Mouse (Mus musculus): Measurements from ENCODE around the gene Serpinb6c. TPM values are rescaled to one million over a fixed set of nuclear protein-coding genes. Genes with fewer than 3 reads are reported as not detected.

Serpinb6c gene
- polyA plus RNA-seq, 1 experiment from 2014 or later = 0.11 TPM

- Histone ChIP-seq H3K9me3 (ENCODE audit: control insufficient read depth, low read length) (no peaks in the 10 kb centered on the region), H3K27me3 (replicated peaks; ENCODE audit: control insufficient read depth, insufficient read depth, low read length) (no peaks in the 10 kb centered on the region), H3K36me3 (ENCODE audit: control insufficient read depth, insufficient read depth, low read length) (no peaks in the 10 kb centered on the region), H3K27ac (ENCODE audit: low read depth, low read length) (peak overlapping the region; percentile 48; the same call in 1 of the 2 replicates), H3K4me1 (ENCODE audit: control insufficient read depth, insufficient read depth, low read depth, low read length) (peaks cover 7% of the 10 kb centered on the region), H3K4me2 (ENCODE audit: low read length) (peak overlapping the region; percentile 93), H3K4me3 (ENCODE audit: low read length) (peak overlapping the region; percentile 67), H3K9ac (ENCODE audit: low read depth, low read length) (peak overlapping the region; percentile 92)
- ATAC-seq = peak; percentile 92
- 1% methylated on average over 44 of the region's 44 CpGs for WGBS
Observed at GRCm38 (mm10) chr13:33935465-33936181, 30.1 kb upstream of the Serpinb6c start.

- Histone ChIP-seq H3K27ac (ENCODE audit: low read depth, low read length) (no peak overlapping the region), H3K9ac (ENCODE audit: low read depth, low read length) (no peak overlapping the region), H3K4me1 (ENCODE audit: control insufficient read depth, insufficient read depth, low read depth, low read length) (peaks cover 7% of the 10 kb centered on the region), H3K36me3 (ENCODE audit: control insufficient read depth, insufficient read depth, low read length) (peaks cover 2% of the 10 kb centered on the region; the same call in 1 of the 2 replicates), H3K4me3 (ENCODE audit: low read length) (no peak overlapping the region), H3K9me3 (ENCODE audit: control insufficient read depth, low read length) (no peaks in the 10 kb centered on the region), H3K27me3 (replicated peaks; ENCODE audit: control insufficient read depth, insufficient read depth, low read length) (no peaks in the 10 kb centered on the region), H3K4me2 (ENCODE audit: low read length) (peak overlapping the region; percentile 93)
- ATAC-seq = no peak
- 77% methylated on average over 6 of the region's 6 CpGs for WGBS
Observed at GRCm38 (mm10) chr13:33934743-33935142, 29.2 kb upstream of the Serpinb6c start.

DNA sequence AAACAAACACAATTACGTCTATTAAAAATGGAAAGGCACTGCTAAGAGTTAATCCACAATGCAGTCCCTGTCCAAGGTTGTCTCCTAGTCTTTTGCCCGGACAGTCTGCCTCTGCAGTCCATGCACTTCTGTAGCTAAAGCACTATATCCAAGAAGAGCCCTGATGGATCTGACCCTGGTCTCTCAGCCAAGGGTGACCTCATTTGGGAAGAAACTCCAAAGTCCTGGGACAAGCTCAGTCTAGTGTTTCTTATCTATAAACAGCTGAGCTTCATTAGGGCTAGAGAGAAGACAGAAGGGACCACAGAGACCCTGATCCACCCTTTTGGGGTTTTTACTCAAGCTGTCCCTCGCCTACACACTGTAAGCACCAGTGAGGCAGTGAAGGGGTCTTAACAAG is 25.4 kb upstream of the Serpinb6c start:
- no peak overlapping the region for H3K4me2 ChIP-seq (ENCODE audit: low read length)
- no peaks in the 10 kb centered on the region for H3K9me3 ChIP-seq (ENCODE audit: control insufficient read depth, low read length)
- no peak overlapping the region for H3K4me3 ChIP-seq (ENCODE audit: low read length)
- H3K36me3 ChIP-seq (ENCODE audit: control insufficient read depth, insufficient read depth, low read length) = peaks cover 2% of the 10 kb centered on the region; the same call in 1 of the 2 replicates
- no peak for ATAC-seq
- no peaks in the 10 kb centered on the region for H3K27me3 ChIP-seq (replicated peaks; ENCODE audit: control insufficient read depth, insufficient read depth, low read length)
- no peak overlapping the region for H3K27ac ChIP-seq (ENCODE audit: low read depth, low read length)
- no peak overlapping the region for H3K9ac ChIP-seq (ENCODE audit: low read depth, low read length)
- H3K4me1 ChIP-seq (ENCODE audit: control insufficient read depth, insufficient read depth, low read depth, low read length) = peaks cover 2% of the 10 kb centered on the region
- WGBS = 87% methylated on average over 3 of the region's 3 CpGs

- Histone ChIP-seq H3K4me1 (ENCODE audit: control insufficient read depth, insufficient read depth, low read depth, low read length) (peaks cover 1% of the 10 kb centered on the region; the same call in 1 of the 2 replicates), H3K9ac (ENCODE audit: low read depth, low read length) (no peak overlapping the region), H3K4me3 (ENCODE audit: low read length) (no peak overlapping the region), H3K27me3 (replicated peaks; ENCODE audit: control insufficient read depth, insufficient read depth, low read length) (no peaks in the 10 kb centered on the region), H3K36me3 (ENCODE audit: control insufficient read depth, insufficient read depth, low read length) (peaks cover 2% of the 10 kb centered on the region; the same call in 1 of the 2 replicates), H3K27ac (ENCODE audit: low read depth, low read length) (no peak overlapping the region), H3K4me2 (ENCODE audit: low read length) (no peak overlapping the region), H3K9me3 (ENCODE audit: control insufficient read depth, low read length) (no peaks in the 10 kb centered on the region)
- 80% methylated on average over 2 of the region's 2 CpGs for WGBS
- ATAC-seq = no peak
Observed at GRCm38 (mm10) chr13:33930281-33930680, 24.8 kb upstream of the Serpinb6c start.

DNA sequence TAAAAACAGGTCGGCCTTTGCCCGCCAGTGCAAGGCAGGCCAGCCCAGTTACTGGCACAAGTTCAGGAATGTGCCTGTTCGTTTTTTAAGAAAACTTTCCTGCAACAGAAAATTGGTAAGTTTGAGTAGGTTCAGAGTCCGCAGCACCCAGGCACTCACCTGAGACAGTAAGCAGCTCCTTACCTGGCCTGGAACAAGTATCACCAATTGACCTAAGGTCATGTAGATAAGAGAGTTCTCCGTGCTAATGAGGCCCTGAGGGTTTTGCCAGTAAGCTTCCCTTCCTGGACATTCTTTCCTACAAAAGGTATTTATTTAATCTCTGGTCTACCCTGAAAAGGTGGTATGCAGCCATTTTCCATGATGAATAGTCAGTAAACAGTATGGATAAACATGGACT is 16.2 kb upstream of the Serpinb6c start:
- 85% methylated on average over 5 of the region's 5 CpGs for WGBS
- H3K36me3 ChIP-seq (ENCODE audit: control insufficient read depth, insufficient read depth, low read length) = peaks cover 19% of the 10 kb centered on the region
- H3K27me3 ChIP-seq (replicated peaks; ENCODE audit: control insufficient read depth, insufficient read depth, low read length) = no peaks in the 10 kb centered on the region
- no peaks in the 10 kb centered on the region for H3K4me1 ChIP-seq (ENCODE audit: control insufficient read depth, insufficient read depth, low read depth, low read length)
- H3K27ac ChIP-seq (ENCODE audit: low read depth, low read length) = no peak overlapping the region
- no peak overlapping the region for H3K4me3 ChIP-seq (ENCODE audit: low read length)
- H3K9me3 ChIP-seq (ENCODE audit: control insufficient read depth, low read length) = no peaks in the 10 kb centered on the region
- ATAC-seq = no peak
- no peak overlapping the region for H3K4me2 ChIP-seq (ENCODE audit: low read length)
- no peak overlapping the region for H3K9ac ChIP-seq (ENCODE audit: low read depth, low read length)

GRCm38 (mm10) chr13:33921041-33921440 is 15.5 kb upstream of the Serpinb6c start:
- H3K27me3 ChIP-seq (replicated peaks; ENCODE audit: control insufficient read depth, insufficient read depth, low read length) = no peaks in the 10 kb centered on the region
- no peak for ATAC-seq
- no peak overlapping the region for H3K27ac ChIP-seq (ENCODE audit: low read depth, low read length)
- H3K36me3 ChIP-seq (ENCODE audit: control insufficient read depth, insufficient read depth, low read length) = peaks cover 19% of the 10 kb centered on the region
- H3K4me2 ChIP-seq (ENCODE audit: low read length) = no peak overlapping the region
- 91% methylated on average over 6 of the region's 6 CpGs for WGBS
- H3K9me3 ChIP-seq (ENCODE audit: control insufficient read depth, low read length) = no peaks in the 10 kb centered on the region
- H3K4me1 ChIP-seq (ENCODE audit: control insufficient read depth, insufficient read depth, low read depth, low read length) = no peaks in the 10 kb centered on the region
- no peak overlapping the region for H3K4me3 ChIP-seq (ENCODE audit: low read length)
- no peak overlapping the region for H3K9ac ChIP-seq (ENCODE audit: low read depth, low read length)

- ATAC-seq = no peak
- H3K9ac ChIP-seq (ENCODE audit: low read depth, low read length) = no peak overlapping the region
- H3K27me3 ChIP-seq (replicated peaks; ENCODE audit: control insufficient read depth, insufficient read depth, low read length) = no peaks in the 10 kb centered on the region
- 81% methylated on average over 3 of the region's 3 CpGs for WGBS
- no peaks in the 10 kb centered on the region for H3K4me1 ChIP-seq (ENCODE audit: control insufficient read depth, insufficient read depth, low read depth, low read length)
- no peak overlapping the region for H3K27ac ChIP-seq (ENCODE audit: low read depth, low read length)
- no peak overlapping the region for H3K4me2 ChIP-seq (ENCODE audit: low read length)
- H3K36me3 ChIP-seq (ENCODE audit: control insufficient read depth, insufficient read depth, low read length) = no peaks in the 10 kb centered on the region
- no peak overlapping the region for H3K4me3 ChIP-seq (ENCODE audit: low read length)
- H3K9me3 ChIP-seq (ENCODE audit: control insufficient read depth, low read length) = no peaks in the 10 kb centered on the region
Observed at GRCm38 (mm10) chr13:33906821-33907220, 1.3 kb upstream of the Serpinb6c start.

DNA sequence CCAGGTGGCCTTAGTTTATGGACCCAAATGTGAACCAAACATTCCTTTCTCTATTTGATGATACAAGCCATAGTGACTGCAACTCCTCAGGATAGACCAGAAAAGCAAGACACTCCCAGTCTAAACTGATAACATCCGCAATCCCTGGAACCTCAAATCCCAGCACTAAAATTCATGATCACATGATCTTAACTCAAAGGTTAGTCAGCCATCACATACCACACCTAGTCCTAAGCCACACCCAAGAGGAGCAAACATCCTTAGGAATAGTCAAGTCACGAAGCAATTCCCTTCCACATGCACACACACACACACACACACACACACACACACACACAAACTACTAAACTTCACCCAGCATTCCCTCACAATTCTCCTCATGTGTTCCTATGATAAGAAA is 2.2 kb downstream of the Serpinb6c start:
- Histone ChIP-seq H3K4me1 (ENCODE audit: control insufficient read depth, insufficient read depth, low read depth, low read length) (no peaks in the 10 kb centered on the region), H3K4me2 (ENCODE audit: low read length) (no peak overlapping the region), H3K9ac (ENCODE audit: low read depth, low read length) (no peak overlapping the region), H3K27ac (ENCODE audit: low read depth, low read length) (no peak overlapping the region), H3K36me3 (ENCODE audit: control insufficient read depth, insufficient read depth, low read length) (no peaks in the 10 kb centered on the region), H3K4me3 (ENCODE audit: low read length) (no peak overlapping the region), H3K9me3 (ENCODE audit: control insufficient read depth, low read length) (no peaks in the 10 kb centered on the region), H3K27me3 (replicated peaks; ENCODE audit: control insufficient read depth, insufficient read depth, low read length) (no peaks in the 10 kb centered on the region)
- WGBS = 83% methylated on average over 2 of the region's 2 CpGs
- no peak for ATAC-seq

DNA sequence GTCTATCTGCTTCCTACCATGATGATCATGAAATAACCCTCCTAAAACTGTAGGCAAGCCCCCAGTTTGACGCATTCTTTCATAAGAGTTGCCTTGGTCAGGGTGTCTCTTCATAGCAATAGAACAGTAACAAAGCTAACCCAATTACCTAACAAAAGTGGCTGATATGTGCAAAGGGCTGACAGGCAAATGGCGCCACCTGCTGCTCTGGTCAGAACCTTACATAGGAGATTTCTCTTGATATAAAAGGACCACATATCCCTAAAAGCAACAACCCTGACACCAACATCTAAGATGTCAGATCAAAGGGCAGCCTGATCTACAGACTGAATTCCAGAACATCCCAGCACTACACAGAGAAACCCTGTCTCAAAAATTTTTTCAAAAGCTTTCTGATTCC is 11.3 kb downstream of the Serpinb6c start:
- no peak overlapping the region for H3K27ac ChIP-seq (ENCODE audit: low read depth, low read length)
- no peaks in the 10 kb centered on the region for H3K36me3 ChIP-seq (ENCODE audit: control insufficient read depth, insufficient read depth, low read length)
- H3K9me3 ChIP-seq (ENCODE audit: control insufficient read depth, low read length) = no peaks in the 10 kb centered on the region
- no peak overlapping the region for H3K4me2 ChIP-seq (ENCODE audit: low read length)
- H3K27me3 ChIP-seq (replicated peaks; ENCODE audit: control insufficient read depth, insufficient read depth, low read length) = no peaks in the 10 kb centered on the region
- 0 out of 2 replicates have a peak, but pooled peaks have one; percentile 45 for ATAC-seq
- WGBS = 36% methylated on average over 2 of the region's 2 CpGs
- no peak overlapping the region for H3K9ac ChIP-seq (ENCODE audit: low read depth, low read length)
- no peaks in the 10 kb centered on the region for H3K4me1 ChIP-seq (ENCODE audit: control insufficient read depth, insufficient read depth, low read depth, low read length)
- no peak overlapping the region for H3K4me3 ChIP-seq (ENCODE audit: low read length)

All from hindbrain, embryonic 16.5 days (tissue).